Mouse (Mus musculus) ES-Bruce4 (cell line): ENCODE data around the gene Cbx5. TPM values are rescaled to one million over a fixed set of nuclear protein-coding genes. Genes with fewer than 3 reads are reported as not detected.
A peak's percentile ranks its signal among the peaks of the same experiment; 100 is the strongest.

Experiments
- H3K27ac ChIP-seq: 2 replicates; pipeline ENCODE4 v1.5.1; 2012; ENCODE audit warnings: low read length, inconsistent platforms; ENCODE audit not compliant: insufficient read depth
- H3K27me3 ChIP-seq: 2 replicates; pipeline ENCODE4 v1.6.1; 2012; ENCODE audit warnings: mild to moderate bottlenecking, low read length, inconsistent platforms; ENCODE audit not compliant: control insufficient read depth, poor library complexity, insufficient read depth, severe bottlenecking
- H3K36me3 ChIP-seq: 2 replicates; pipeline ENCODE4 v1.6.1; 2012; ENCODE audit warnings: inconsistent platforms, mild to moderate bottlenecking, low read length, moderate library complexity; ENCODE audit not compliant: control insufficient read depth, poor library complexity, insufficient read depth, severe bottlenecking
- H3K4me1 ChIP-seq: one replicate; pipeline ENCODE4 v1.8.1; 2011; ENCODE audit warnings: low read length; ENCODE audit not compliant: control insufficient read depth, insufficient read depth
- H3K4me3 ChIP-seq: 2 replicates; pipeline ENCODE4 v1.5.1; 2011; ENCODE audit warnings: low read depth, mild to moderate bottlenecking, low read length
- H3K9ac ChIP-seq: 2 replicates; pipeline ENCODE4 v1.6.1; 2012; ENCODE audit warnings: low read depth, mild to moderate bottlenecking, inconsistent platforms; ENCODE audit not compliant: poor library complexity, severe bottlenecking
- H3K9me3 ChIP-seq: replicated peaks from 2 replicates; pipeline ENCODE4 v1.6.1; 2012; ENCODE audit warnings: mild to moderate bottlenecking, low read length, inconsistent platforms; ENCODE audit not compliant: control insufficient read depth, poor library complexity, insufficient read depth, severe bottlenecking
- CTCF ChIP-seq: IDR thresholded peaks from one replicate; pipeline ENCODE4 v1.8.1; 2011; ENCODE audit warnings: low read depth, low read length
- EP300 ChIP-seq: IDR thresholded peaks from 2 replicates; pipeline ENCODE4 v1.6.1; 2011; ENCODE audit warnings: low read depth, low read length; ENCODE audit not compliant: insufficient read depth
- POLR2A ChIP-seq: IDR thresholded peaks from one replicate; pipeline ENCODE4 v1.8.1; 2011; ENCODE audit warnings: low read length; ENCODE audit not compliant: insufficient read depth
- polyA plus RNA-seq: library from polyadenylated mRNA; stranded (reverse); fragments of >200 nt; gene quantifications from 2 replicates; pipeline ENCODE4 v1.2.4, GENCODE M21; 2011; ENCODE audit warnings: low read depth; ENCODE audit not compliant: missing spikeins, insufficient read depth, insufficient read length

The Cbx5 gene
- polyA plus RNA-seq, 1 experiment = 317 TPM

GRCm38 (mm10) chr15:103205156-103205555 lies 34.5 kb downstream of the Cbx5 start:
- Histone ChIP-seq H3K27ac (no peak overlapping the region), H3K4me1 (no peaks in the 10 kb centered on the region), H3K9me3 (no peaks in the 10 kb centered on the region), H3K9ac (no peak overlapping the region), H3K4me3 (no peak overlapping the region), H3K27me3 (no peaks in the 10 kb centered on the region), H3K36me3 (peaks cover 69% of the 10 kb centered on the region)
- TF ChIP-seq CTCF (no peak), POLR2A (no peak), EP300 (no peak)

DNA sequence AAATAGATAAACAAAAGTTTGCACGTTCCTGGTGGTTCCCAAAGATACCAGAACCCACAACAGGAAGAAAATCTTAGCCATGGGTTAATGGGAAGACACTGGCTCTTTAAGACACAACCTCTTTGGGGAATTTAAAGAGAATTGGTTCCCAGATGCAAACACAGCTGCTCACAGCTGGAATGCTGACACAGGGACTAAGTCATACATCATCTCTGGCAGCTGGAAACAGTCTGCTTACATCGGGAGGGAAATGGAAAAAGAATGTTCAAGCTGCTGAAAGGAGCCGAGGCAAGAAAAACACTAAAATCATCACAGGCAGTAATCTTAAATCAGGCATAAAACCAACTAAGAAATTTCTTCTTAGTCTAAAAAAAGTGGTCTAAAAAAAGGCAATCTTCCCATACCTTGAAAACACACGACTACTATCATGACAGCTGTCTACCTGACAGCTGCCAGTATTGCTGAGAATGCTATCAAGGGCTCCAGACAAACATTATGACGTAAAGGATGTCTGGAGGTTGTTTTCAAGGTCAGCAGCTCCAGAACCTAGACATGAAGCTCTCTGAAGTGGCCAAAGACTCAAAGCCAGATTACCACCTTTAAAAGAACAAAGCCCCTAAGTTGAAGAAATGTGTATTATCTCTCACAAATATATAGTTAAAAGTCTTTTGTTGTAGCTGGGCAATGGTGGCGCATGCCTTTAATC lies 37.4 kb downstream of the Cbx5 start:
- H3K4me1 ChIP-seq = no peaks in the 10 kb centered on the region
- H3K27me3 ChIP-seq = no peaks in the 10 kb centered on the region
- H3K9me3 ChIP-seq = no peaks in the 10 kb centered on the region
- TF ChIP-seq CTCF (no peak), POLR2A (no peak), EP300 (no peak)
- H3K27ac ChIP-seq = no peak overlapping the region
- H3K4me3 ChIP-seq = no peak overlapping the region
- peaks cover 84% of the 10 kb centered on the region for H3K36me3 ChIP-seq
- H3K9ac ChIP-seq = no peak overlapping the region

GRCm38 (mm10) chr15:103197785-103198184 lies 41.8 kb downstream of the Cbx5 start:
- Histone ChIP-seq H3K4me3 (no peak overlapping the region), H3K27ac (no peak overlapping the region; the same call in 1 of the 2 replicates), H3K9ac (no peak overlapping the region), H3K9me3 (no peaks in the 10 kb centered on the region), H3K36me3 (peaks cover 72% of the 10 kb centered on the region), H3K4me1 (no peaks in the 10 kb centered on the region), H3K27me3 (no peaks in the 10 kb centered on the region)
- TF ChIP-seq CTCF = no peak
- no peak for TF ChIP-seq POLR2A
- no peak for TF ChIP-seq EP300

GRCm38 (mm10) chr15:103196835-103197234 lies 42.8 kb downstream of the Cbx5 start:
- H3K36me3 ChIP-seq = peaks cover 77% of the 10 kb centered on the region

GRCm38 (mm10) chr15:103193606-103194005 lies 46.0 kb downstream of the Cbx5 start:
- H3K36me3 ChIP-seq = peaks cover 61% of the 10 kb centered on the region
- H3K4me3 ChIP-seq = no peak overlapping the region

More at GRCm38 (mm10) chr15:103196835-103197234, 42.8 kb downstream of the Cbx5 start:
- Histone ChIP-seq H3K4me1 (no peaks in the 10 kb centered on the region), H3K27me3 (no peaks in the 10 kb centered on the region), H3K9ac (no peak overlapping the region), H3K4me3 (no peak overlapping the region), H3K27ac (no peak overlapping the region), H3K9me3 (no peaks in the 10 kb centered on the region)
- no peak for TF ChIP-seq CTCF
- no peak for TF ChIP-seq EP300
- TF ChIP-seq POLR2A = no peak

GRCm38 (mm10) chr15:103190531-103191462 lies 48.8 kb downstream of the Cbx5 start:
- Histone ChIP-seq H3K27ac (no peak overlapping the region), H3K4me1 (no peaks in the 10 kb centered on the region), H3K9ac (no peak overlapping the region), H3K9me3 (no peaks in the 10 kb centered on the region), H3K36me3 (peaks cover 33% of the 10 kb centered on the region), H3K27me3 (no peaks in the 10 kb centered on the region), H3K4me3 (no peak overlapping the region)
- peak; percentile 77 for TF ChIP-seq CTCF
- no peak for TF ChIP-seq EP300
- no peak for TF ChIP-seq POLR2A

More at GRCm38 (mm10) chr15:103193606-103194005, 46.0 kb downstream of the Cbx5 start:
- Histone ChIP-seq H3K27me3 (no peaks in the 10 kb centered on the region), H3K9me3 (no peaks in the 10 kb centered on the region), H3K4me1 (no peaks in the 10 kb centered on the region), H3K9ac (no peak overlapping the region), H3K27ac (no peak overlapping the region)
- TF ChIP-seq EP300 (no peak), POLR2A (no peak), CTCF (no peak)
